Mouse (Mus musculus): ENCODE data around the gene Qsox1. TPM values are rescaled to one million over a fixed set of nuclear protein-coding genes. Genes with fewer than 3 reads are reported as not detected.
A peak's percentile ranks its signal among the peaks of the same experiment; 100 is the strongest.

Gene Qsox1
- total and polyA plus RNA-seq, 3 experiments = 8.4 to 17.1 TPM; not detected in 1

GRCm38 (mm10) chr1:155798000-155798399, 14.7 kb downstream of the Qsox1 start:
- Histone ChIP-seq H3K27ac (ENCODE audit: control insufficient read depth, low read depth, low read length) (peak overlapping the region; percentile 76), H3K9ac (ENCODE audit: control insufficient read depth, low read depth, low read length, poor library complexity, severe bottlenecking) (no peak overlapping the region), H3K4me3 (ENCODE audit: control insufficient read depth in 1 of 2, insufficient read depth in 1 of 2, low read depth in 2 of 2, low read length in 2 of 2) (no peak overlapping the region), H3K36me3 (ENCODE audit: control insufficient read depth in 1 of 2, insufficient read depth in 2 of 2, low read length in 2 of 2) (peaks cover 0 to 11% of the 10 kb centered on the region in 2 experiments; a peak in 2 of 4 replicates), H3K9me3 (replicated peaks; ENCODE audit: insufficient read depth, low read length) (no peaks in the 10 kb centered on the region), H3K27me3 (ENCODE audit: control insufficient read depth in 1 of 2, insufficient read depth in 2 of 2, low read length in 2 of 2) (no peaks in the 10 kb centered on the region), H3K4me1 (ENCODE audit: control insufficient read depth in 1 of 2, insufficient read depth in 2 of 2, low read length in 2 of 2) (peaks cover 10 to 23% of the 10 kb centered on the region in 2 experiments), H3K79me2 (ENCODE audit: control insufficient read depth, insufficient read depth, low read length, poor library complexity) (no peaks in the 10 kb centered on the region)
- TF ChIP-seq SIN3A (IDR thresholded peaks at IDR 0.05; ENCODE audit: low read length) (no peak), UBTF (IDR thresholded peaks at IDR 0.05; ENCODE audit: borderline replicate concordance, insufficient read depth, low read depth, low read length) (no peak), ZKSCAN1 (IDR thresholded peaks at IDR 0.05; ENCODE audit: low read depth, low read length) (no peak)
- no peak for DNase-seq (ENCODE audit: low read depth, low spot score)

DNA sequence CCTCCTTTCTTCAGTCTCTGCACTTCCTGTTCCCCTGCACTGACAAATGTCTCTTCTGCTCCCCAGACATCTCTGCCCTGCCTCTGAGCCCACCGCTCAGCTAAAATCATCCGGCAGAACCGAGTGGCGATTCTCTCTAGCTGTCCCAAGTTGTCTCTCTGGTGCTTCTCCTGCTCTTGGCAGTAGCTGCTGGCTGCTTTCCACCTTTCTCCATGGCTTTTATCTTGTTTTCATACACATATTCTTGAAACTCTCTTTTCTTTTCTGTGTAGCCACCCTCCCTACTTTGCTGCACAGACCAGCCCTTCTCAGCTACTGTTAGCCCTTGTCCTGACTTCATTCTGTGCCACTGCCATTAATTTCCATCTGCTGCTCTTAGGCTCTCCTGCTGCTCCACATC, 15.3 kb downstream of the Qsox1 start:
- H3K27me3 ChIP-seq (ENCODE audit: control insufficient read depth in 1 of 2, insufficient read depth in 2 of 2, low read length in 2 of 2) = no peaks in the 10 kb centered on the region
- no peaks in the 10 kb centered on the region for H3K79me2 ChIP-seq (ENCODE audit: control insufficient read depth, insufficient read depth, low read length, poor library complexity)
- peak overlapping the region; percentile 38 to 45 for H3K4me3 ChIP-seq (ENCODE audit: control insufficient read depth in 1 of 2, insufficient read depth in 1 of 2, low read depth in 2 of 2, low read length in 2 of 2)
- no peaks in the 10 kb centered on the region for H3K9me3 ChIP-seq (replicated peaks; ENCODE audit: insufficient read depth, low read length)
- peak overlapping the region; percentile 67 for H3K9ac ChIP-seq (ENCODE audit: control insufficient read depth, low read depth, low read length, poor library complexity, severe bottlenecking)
- no peak for DNase-seq (ENCODE audit: low read depth, low spot score)
- H3K4me1 ChIP-seq (ENCODE audit: control insufficient read depth in 1 of 2, insufficient read depth in 2 of 2, low read length in 2 of 2) = peaks cover 10 to 23% of the 10 kb centered on the region in 2 experiments
- TF ChIP-seq HCFC1 (IDR thresholded peaks at IDR 0.05; ENCODE audit: low read depth, low read length) = no peak
- 0 out of 2 replicates have a peak, but pooled peaks have one; percentile 26 for TF ChIP-seq ELF1 (IDR thresholded peaks at IDR 0.05; ENCODE audit: low read depth, low read length)
- peak overlapping the region; percentile 76 for H3K27ac ChIP-seq (ENCODE audit: control insufficient read depth, low read depth, low read length)
- peaks cover 0 to 11% of the 10 kb centered on the region in 2 experiments; a peak in 2 of 4 replicates for H3K36me3 ChIP-seq (ENCODE audit: control insufficient read depth in 1 of 2, insufficient read depth in 2 of 2, low read length in 2 of 2)

DNA sequence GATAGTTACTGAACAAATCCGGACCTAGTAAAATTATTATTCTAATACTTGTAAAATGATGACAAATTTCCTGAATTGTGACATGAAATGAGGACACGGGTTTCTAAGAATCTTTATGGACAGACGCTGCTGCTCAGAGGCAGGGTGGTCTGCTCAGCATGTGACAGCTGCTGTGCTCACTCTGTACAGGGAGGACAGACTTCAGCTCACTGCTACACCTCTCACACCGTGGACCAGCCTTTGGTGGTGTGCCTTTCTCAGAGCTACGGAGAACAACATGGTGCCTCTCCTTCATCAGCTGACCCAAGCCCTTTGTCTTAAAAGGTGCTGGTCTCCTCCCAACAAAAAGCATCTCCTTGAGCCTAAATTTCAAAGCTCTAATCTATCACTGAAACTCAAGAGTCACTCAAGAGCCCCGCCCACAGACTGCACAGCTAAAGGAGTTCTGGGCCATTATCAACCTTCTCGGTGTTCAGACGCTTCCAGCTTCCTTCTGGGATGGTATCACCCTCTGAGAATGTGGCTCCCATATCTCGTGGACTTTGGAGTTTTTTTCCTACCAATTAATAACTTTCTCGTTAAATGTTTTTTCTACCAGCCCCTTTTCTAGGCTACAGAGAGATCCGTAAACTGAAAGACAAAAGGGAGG, 15.8 kb downstream of the Qsox1 start:
- peak overlapping the region; percentile 76 for H3K27ac ChIP-seq (ENCODE audit: control insufficient read depth, low read depth, low read length)
- H3K36me3 ChIP-seq (ENCODE audit: control insufficient read depth in 1 of 2, insufficient read depth in 2 of 2, low read length in 2 of 2) = peaks cover 0 to 11% of the 10 kb centered on the region in 2 experiments; a peak in 2 of 4 replicates
- peak; percentile 77 for DNase-seq (ENCODE audit: low read depth, low spot score)
- H3K9ac ChIP-seq (ENCODE audit: control insufficient read depth, low read depth, low read length, poor library complexity, severe bottlenecking) = peak overlapping the region; percentile 67
- peak overlapping the region; percentile 38 to 45 for H3K4me3 ChIP-seq (ENCODE audit: control insufficient read depth in 1 of 2, insufficient read depth in 1 of 2, low read depth in 2 of 2, low read length in 2 of 2)
- peaks cover 10 to 23% of the 10 kb centered on the region in 2 experiments for H3K4me1 ChIP-seq (ENCODE audit: control insufficient read depth in 1 of 2, insufficient read depth in 2 of 2, low read length in 2 of 2)
- H3K9me3 ChIP-seq (replicated peaks; ENCODE audit: insufficient read depth, low read length) = no peaks in the 10 kb centered on the region
- H3K79me2 ChIP-seq (ENCODE audit: control insufficient read depth, insufficient read depth, low read length, poor library complexity) = no peaks in the 10 kb centered on the region
- H3K27me3 ChIP-seq (ENCODE audit: control insufficient read depth in 1 of 2, insufficient read depth in 2 of 2, low read length in 2 of 2) = no peaks in the 10 kb centered on the region
- TF ChIP-seq CHD2 (IDR thresholded peaks at IDR 0.05; ENCODE audit: low read length) = no peak
- TF ChIP-seq ELF1 (IDR thresholded peaks at IDR 0.05; ENCODE audit: low read depth, low read length) = no peak
- TF ChIP-seq KAT2A (conservative IDR thresholded peaks at IDR 0.05; ENCODE audit: low read depth, low read length) = no peak
- TF ChIP-seq BHLHE40 (IDR thresholded peaks at IDR 0.05; ENCODE audit: borderline replicate concordance, low read depth, low read length) = no peak
- TF ChIP-seq USF2 (IDR thresholded peaks at IDR 0.05; ENCODE audit: borderline replicate concordance in 1 of 2, insufficient read depth in 1 of 2, low read depth in 1 of 2, low read length in 2 of 2) = no peak
- peak; percentile 30; the same call in 1 of the 2 replicates for TF ChIP-seq GATA1 (IDR thresholded peaks at IDR 0.05; ENCODE audit: low read depth, low read length)
- TF ChIP-seq NELFE (IDR thresholded peaks at IDR 0.05; ENCODE audit: low read depth, low read length) = no peak
- TF ChIP-seq RAD21 (IDR thresholded peaks at IDR 0.05; ENCODE audit: low read depth, low read length) = no peak
- peak; percentile 36; the same call in 1 of the 2 replicates for TF ChIP-seq TCF12 (IDR thresholded peaks at IDR 0.05; ENCODE audit: low read depth, low read length)
- no peak; the same call in 1 of the 2 replicates for TF ChIP-seq HCFC1 (IDR thresholded peaks at IDR 0.05; ENCODE audit: low read depth, low read length)
- no peak for TF ChIP-seq TAL1 (IDR thresholded peaks at IDR 0.05; ENCODE audit: low read length)
- no peak; the same call in 1 of the 2 replicates for TF ChIP-seq MXI1 (IDR thresholded peaks at IDR 0.05; ENCODE audit: low read depth, low read length)
- TF ChIP-seq GABPA (IDR thresholded peaks at IDR 0.05; ENCODE audit: low read depth, low read length) = no peak
- TF ChIP-seq NRF1 (IDR thresholded peaks at IDR 0.05; ENCODE audit: insufficient read depth, low read depth, low read length, poor library complexity, severe bottlenecking) = no peak
- TF ChIP-seq CHD1 (IDR thresholded peaks at IDR 0.05; ENCODE audit: low read depth, low read length) = no peak
- no peak for TF ChIP-seq SIN3A (IDR thresholded peaks at IDR 0.05; ENCODE audit: low read length)
- TF ChIP-seq SMC3 (IDR thresholded peaks at IDR 0.05; ENCODE audit: low read depth, low read length) = no peak
- TF ChIP-seq E2F4 (IDR thresholded peaks at IDR 0.05; ENCODE audit: borderline replicate concordance, low read depth, low read length) = no peak
- no peak for TF ChIP-seq CTCF (IDR thresholded peaks at IDR 0.05 in 2 of 3, conservative IDR thresholded peaks at IDR 0.05 in 1 of 3; ENCODE audit: control insufficient read depth in 1 of 3, insufficient read depth in 1 of 3, low read depth in 2 of 3, low read length in 3 of 3, poor library complexity in 1 of 3, severe bottlenecking in 1 of 3)
- TF ChIP-seq ETS1 (IDR thresholded peaks at IDR 0.05; ENCODE audit: low read depth, low read length) = 0 out of 2 replicates have a peak, but pooled peaks have one; percentile 23
- TF ChIP-seq ZC3H11A (IDR thresholded peaks at IDR 0.05; ENCODE audit: low read depth, low read length) = no peak
- peak in 1 of 2 experiments; percentile 60; a peak in 2 of 4 replicates for TF ChIP-seq POLR2A (IDR thresholded peaks at IDR 0.05; ENCODE audit: control insufficient read depth in 1 of 2, insufficient read depth in 1 of 2, low read depth in 1 of 2, low read length in 2 of 2, poor library complexity in 1 of 2)
